Mouse (Mus musculus) right cerebral cortex, adult 18-20 months (tissue): ENCODE results near the gene Mgarp.
"Not testable (repeated sequence)": the region's sequence is repeated elsewhere in the genome, so short reads cannot be mapped to it uniquely, and the experiment has no call there.

Experiments used
- DNase-seq: peaks from one replicate; pipeline ENCODE4 v3.0.0; 2022; ENCODE audit warnings: mixed read lengths

The Mgarp gene

DNA sequence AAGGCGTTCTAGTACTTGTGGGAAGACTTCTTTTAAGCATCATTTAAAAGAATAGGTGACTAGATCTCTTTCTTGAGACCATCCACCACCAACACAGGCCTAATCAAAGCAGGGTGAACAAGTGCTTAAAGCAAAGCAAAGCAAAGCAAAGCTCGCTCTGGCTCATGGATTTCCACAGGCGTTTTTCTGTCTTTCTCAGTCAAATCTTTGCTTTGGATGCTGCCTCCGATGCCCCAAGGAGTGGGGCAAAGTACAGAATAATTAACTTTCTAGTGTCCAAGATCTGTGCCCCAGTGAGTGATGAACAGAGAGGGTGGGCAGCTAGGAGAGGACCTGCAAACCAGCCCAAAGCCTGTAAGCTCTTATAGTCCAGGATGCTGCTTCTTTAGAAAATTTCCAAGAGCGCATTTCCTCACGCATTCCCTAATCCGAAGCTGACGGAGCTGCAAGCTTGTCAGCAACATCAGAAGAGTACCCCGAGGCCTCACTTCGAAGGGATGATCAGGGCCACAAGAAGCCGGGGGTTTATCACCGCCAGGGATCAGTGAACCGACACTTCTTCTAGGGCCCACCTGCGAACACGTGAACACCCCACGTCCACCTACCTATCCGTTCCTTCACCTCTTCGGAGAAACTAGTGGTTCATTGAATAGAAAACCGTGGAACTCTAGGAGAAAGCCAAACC, 935 bp downstream of the Mgarp start:
- DNase-seq: no peak

DNA sequence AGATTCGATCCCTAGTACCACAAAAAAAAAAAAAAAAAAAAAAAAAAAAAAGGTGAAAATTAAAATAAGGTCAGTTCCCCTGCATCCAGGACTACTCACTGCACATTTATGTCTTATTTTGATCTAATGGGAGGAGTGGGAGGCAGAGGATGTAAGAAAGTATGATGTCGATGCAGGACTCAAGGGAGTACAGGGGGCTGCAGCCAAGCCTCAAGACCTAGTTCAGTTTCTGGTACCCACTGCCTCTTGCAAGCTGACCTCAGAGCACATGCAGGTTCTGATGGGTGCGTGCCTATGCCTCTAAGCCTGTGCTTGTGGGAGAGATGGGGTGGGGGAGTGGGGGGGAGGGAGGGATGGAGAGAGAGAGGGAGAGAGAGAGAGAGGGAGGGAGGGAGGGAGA, 1.7 kb downstream of the Mgarp start:
- DNase-seq: no peak

DNA sequence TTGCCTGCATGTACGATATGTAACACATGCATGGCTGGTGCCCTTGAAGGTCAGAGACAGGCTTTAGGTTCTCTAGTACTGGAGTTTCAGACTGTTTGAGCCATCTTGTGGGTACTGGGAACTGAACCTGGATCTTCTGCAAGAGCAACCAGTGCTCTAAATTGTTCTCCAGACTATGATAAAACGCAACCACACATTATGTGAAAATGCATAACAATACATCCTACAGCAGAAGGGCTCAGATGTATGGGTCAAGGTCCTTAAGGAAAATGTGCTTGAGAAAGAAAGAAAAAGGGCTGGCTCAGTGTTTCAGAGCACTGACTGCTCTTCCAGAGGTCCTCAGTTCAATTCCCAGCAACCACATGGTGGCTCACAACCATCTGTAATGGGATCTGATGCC, 2.9 kb downstream of the Mgarp start:
- DNase-seq: no peak

DNA sequence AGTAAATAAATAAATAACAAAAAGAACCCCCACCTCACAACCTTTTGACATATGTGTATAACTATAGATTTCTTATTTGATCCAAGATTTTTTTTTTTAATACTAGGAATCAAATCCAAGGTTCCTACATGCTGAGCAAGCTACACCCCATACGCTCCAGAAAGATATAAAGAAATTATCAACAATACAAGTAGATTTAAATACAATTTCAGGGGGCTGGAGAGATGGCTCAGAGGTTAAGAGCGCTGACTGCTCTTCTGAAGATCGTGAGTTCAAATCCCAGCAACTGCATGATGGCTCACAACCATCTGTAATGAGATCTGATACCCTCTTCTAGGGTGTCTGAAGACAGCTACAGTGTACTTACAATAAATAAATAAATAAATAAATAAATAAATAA, 3.5 kb downstream of the Mgarp start:
- not testable (repeated sequence) for DNase-seq

DNA sequence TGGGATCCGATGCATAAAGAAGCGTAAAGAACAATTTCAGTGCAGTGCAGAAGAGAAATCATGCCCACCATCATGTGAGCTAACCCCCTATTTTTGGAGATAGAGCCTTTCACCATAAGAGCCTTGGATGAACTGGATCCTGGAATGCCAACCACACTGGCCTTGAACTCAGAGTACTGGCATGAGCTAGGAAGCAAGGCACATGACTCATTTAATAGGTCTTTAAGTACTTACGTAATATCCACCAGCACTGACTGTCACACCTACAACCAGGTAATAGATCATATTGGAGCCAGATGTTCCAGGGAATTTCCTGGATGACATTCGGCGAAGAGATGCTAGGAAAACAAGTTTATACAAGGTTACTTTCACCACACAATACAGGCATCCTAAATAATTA, 4.9 kb downstream of the Mgarp start:
- DNase-seq: no peak

DNA sequence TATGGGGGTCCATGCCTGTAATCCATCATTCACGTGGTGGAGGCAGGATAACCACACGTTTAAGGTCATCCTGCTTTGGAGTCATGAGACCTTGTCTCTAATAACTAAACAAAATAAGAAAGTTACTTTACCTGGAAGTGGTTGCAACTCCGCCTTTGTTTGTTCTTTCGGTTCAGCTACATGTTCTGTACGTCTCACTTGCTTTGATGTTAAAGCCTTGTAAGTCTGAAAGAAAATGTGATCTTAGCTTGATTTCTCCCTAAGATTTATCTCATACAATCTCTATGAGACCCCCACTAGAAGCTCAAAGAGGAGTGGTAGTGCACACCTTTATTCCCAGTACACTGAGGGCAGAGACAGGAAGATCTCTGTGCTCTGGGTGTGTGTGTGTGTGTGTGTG, 5.4 kb downstream of the Mgarp start:
- no peak for DNase-seq

DNA sequence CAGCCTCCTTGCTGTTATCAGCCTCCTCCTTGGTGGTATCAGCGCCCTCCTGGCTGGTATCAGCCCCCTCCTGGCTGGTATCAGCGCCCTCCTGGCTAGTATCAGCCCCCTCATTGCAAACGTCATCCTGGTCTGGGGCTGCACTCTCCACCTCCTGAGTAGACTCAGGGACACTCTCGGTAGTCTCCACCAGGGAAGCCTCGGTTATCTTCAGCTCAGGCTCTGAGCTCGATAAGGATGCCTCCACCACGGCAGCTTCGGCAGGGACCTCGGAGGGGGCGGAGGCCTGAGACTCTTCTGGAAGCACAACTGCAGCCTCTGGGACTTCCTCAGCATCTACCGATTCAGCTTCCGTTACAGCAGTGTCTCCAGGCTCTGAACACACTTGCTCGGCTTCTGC, 7.6 kb downstream of the Mgarp start:
- no peak for DNase-seq

DNA sequence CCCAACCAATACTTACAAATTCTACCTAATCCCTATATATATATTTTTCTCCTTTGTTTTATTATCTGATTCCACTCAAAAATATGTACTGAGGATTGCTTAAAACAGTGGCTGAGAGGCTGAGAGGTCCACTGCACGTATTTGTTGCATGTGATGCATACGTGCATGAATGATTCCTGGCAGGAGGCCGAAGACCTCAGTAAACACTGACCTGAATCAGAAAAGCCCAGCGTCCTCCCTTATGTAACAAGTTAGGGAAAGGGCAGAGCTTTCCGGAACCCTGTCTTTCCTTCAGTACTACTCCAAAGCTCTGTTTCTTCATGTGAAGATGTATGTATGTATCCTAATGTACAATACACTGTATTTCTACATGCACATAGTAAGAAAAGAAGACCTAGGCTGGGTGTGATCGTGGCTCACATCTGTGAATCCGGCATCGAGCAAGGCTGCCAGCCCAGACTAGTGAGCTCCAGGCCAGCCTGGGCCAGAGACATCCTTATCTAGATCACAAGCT, 8.6 kb downstream of the Mgarp start:
- no peak for DNase-seq

DNA sequence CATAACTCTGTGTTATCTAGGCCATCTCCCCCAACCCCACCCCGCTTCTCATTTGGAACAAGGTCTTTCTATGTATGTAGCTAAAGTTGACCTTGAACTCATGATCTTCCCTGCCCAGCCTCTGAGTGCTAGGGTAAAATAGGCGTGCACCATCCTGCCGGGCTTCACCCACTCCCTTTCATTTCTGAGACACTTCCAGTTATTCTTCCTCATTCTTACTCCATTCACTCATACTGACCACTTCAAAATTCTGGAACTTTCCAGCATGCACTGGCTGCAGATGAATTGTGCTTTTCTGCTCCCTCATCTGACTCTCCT, 9.4 kb downstream of the Mgarp start:
- no peak for DNase-seq

DNA sequence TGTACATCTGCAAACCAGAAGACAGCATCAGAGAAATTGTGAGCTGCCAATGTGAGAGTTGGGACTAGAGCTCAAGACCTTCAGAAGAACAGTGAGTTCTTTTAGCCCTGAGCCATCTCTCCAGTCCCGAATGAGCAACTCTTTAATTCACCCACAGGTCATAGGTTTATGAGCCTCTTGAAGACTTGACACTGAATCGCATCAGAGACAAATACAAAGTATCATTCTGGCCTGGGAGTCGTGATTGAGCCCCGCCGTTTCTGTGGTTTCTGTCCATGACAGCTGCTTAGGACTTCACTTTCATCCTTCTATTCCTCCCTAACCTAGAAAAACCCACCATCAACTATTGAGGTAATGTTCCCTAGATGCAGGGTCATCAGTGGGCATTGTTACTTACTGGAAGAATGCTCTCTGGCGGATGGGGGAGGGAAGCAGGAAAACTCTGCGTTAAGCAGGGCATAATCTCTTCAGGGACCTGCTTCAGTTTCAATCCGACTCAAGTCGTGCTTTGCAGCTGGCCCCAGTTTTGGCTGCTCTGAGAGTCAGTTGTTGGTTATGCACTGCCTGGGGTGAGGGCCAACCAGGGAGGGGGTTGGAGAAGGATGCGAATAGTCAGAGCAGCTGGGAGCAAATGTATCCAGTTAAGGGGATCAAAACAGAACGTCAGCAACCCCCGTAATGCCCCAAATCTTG, 10.0 kb downstream of the Mgarp start:
- DNase-seq: no peak

DNA sequence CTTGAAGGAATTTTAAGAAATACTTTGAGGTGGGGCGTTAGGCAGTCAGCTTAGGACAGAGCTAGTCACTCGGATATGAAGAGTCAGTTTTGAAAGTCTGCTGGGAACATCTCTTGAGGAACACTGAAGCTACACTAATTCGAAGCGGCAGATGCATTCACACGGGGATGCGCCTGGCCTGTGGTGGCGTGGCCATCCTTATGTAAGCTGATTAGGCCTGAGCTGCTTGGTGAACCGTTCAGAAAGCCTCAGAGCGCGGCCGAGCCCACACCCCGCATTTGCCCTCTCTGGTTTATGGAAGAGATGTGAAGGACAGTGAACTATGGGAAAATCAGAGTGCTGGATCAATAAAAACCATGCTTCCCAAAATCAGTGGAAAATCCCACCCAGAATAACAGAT, 13.1 kb downstream of the Mgarp start:
- no peak for DNase-seq

DNA sequence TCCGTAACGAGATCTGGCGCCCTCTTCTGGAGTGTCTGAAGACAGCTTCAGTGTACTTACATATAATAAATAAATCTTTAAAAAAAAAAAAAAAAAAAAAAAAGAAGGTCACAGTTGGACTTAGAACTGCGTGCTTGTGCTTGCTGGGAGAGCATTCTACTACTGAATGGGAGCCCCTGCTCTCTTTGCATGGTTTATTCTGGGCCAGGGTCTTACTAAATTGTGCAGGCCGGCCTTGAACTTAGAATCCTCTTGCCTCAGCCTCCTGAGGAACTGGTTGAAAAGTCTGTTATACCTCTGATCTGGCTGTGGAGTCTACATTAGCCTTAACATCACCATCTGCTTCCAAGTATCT, 15.9 kb downstream of the Mgarp start:
- no peak for DNase-seq

DNA sequence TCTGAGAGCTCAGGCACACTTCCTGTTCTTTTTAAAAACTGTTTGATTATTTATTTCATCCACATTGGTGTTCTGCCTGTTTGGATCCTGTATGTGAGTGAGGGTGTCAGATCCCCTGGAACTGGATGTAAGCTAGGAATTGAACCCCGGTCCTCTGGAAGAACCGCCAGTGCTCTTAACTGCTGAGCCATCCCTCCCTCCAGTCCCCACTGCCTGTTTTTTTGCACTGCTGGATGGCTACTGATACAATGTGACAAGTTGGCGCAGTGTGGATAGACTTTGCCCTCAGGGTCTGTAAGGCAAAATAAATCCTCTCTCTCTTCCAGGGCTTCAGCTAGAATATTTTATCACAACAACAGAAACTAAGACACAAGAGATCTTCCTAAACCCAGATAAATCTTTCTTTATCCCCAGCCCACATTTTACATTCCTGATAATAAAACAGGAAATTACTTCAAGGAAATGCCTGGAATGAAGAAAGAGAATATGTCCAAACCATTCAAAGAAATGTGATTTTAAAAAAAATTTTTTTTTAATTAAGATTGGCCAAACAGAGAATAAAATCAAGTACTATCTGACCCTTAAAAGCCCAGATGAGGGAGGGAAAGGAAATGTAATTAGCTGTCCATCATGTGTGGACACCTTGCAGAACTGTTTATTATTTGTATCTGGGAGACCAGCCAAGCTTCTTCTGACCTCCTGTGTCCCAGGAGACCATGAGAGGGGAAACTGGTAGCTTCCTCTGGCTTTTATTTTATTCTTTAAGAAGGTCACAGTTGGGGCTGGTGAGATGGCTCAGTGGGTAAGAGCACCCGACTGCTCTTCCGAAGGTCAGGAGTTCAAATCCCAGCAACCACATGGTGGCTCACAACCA, 16.5 kb downstream of the Mgarp start:
- no peak for DNase-seq

DNA sequence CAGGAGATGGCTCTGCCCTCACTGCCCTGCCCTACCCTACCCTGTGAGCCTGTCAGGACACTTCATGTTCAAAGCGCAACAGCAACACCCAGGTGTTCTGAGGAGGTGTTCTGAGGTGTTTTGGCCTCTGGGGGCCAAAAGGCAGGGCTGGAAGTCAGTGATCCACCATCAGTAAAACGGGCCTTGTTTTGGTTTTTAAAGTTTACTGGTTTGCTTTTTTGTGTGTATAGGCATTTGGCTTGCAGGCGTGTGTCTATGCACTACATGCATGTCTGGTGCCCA, 17.9 kb downstream of the Mgarp start:
- no peak for DNase-seq

DNA sequence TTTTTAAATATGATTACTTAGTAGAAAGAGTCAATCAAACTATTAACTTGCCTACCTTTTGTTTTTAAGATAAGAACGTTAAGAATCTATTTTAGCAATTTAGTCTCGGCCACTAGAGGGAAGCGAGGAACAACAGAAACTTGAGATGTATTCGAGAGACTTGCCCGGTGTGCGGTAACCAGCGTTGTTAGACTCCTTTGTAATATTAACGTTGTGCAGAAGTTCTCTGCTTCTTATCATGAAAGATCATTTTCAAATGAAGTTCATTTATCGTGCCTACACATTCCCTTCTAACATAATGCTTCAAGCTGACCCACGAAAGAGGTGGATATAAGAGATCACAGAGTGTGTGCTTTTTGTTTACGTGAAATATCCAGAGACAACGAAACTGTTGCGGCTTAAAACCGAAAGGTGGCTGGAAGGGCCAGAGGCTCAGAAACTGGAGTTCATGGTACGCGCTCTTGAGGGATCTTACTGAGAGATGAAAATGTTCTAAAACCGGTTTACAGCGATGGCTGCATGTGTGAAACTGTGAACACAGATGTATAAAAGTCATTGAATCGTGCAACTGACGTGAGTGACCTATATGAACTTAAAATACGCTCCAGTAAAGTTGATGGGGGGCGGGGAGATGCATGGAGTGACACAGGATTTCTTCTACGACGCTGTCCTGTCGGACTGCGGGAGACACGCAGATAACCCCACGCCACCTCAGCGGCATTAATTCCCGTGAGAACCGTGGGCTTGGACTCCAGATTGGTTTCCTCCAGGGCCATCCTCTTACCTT, 18.5 kb downstream of the Mgarp start:
- no peak for DNase-seq

DNA sequence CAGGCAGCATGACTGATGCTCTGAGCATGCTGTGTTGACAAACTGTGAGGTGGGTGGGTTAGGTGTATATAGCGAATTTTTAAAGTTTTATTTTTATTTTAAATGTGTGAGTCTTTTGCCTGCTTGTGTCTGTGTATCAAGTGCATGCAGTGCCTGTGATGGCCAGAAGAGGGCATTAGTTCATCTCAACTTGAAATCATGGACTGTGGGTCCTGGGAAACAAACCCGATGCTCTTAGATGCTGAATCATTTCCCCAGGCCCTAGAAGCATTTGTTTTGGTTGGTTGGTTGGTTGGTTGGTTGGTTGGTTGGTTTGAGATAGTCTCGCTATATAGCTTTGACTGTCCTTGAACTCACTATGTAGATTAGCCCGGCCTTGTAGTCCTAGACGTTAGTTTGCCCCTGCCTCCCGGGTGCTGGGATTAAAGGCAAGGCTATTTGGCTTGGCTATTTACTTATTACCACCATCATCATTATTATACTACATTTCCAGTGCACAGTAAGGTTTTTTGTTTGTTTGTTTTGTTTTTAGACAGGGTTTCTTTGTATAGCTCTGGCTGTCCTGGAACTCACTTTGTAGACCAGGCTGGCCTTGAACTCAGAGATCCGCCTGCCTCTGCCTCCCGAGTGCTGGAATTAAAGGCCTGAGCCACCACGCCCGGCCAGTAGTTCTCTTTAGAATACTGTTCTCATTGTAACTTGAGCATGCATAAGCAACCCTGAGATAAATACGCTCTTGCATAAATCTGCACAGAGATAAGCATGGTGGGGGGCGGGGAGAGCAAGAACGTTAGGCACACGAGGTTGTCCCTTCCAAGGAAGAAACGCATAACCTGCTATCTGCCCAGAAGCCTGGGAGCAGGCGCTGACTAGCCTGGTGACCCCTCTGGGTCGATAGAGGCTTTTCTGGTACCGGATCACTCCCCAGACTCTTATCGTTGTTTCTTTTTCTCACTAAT, 21.0 kb downstream of the Mgarp start:
- DNase-seq: no peak

DNA sequence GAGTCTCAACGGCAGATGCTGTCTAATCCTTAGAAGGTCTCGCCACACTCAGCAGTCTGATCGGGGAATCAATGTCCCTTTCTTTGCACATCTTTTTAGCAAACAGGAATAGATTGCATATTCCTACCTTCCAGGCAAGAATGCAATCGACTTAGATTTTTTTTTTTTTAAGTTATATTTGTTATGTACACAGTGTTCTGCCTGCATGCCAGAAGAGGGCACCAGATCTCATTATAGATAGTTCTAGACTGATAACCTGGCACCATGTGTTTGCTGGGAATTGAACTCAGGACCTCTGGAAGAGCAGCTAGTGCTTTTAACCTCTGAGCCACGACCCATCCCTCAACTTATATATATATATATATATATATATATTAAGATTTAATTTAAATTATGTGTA, 23.0 kb downstream of the Mgarp start:
- DNase-seq: no peak

DNA sequence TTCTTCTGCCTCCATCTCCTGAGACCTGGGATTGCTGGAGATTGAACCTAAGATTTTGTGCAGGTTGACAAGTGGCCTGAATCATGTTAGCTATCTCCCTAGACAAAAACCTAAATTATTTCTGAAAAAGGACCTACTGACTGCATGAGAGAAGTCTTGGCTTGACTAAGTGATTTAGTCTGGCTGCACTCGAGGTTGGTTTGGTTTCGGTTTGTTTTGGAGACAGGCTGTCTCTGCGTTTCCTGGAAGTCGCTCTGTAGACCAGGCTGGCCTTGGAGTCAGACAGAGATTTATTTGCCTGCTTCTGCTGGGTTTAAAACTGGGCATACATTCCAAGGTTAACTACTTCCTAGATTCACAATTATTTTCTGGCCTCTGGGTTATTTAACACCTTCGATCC, 23.7 kb downstream of the Mgarp start:
- no peak for DNase-seq

DNA sequence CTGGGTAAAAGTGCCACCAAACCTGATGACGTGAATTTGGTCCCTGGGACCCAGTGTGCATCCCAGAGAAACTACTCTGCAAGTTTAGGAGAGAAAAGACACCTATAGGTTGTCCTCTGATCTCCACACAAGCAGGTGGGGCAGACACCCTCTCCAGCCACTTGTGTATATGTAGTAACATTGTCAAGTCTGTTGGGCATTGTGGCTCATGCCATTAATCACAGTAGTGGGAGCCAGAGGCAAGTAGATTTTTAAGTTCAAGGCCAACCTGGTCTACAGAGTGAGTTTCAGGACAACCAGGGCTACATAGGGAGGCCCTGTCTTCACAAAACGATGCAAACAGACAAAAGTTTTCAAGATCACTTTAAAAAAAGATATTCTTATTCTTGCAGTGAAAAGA, 24.7 kb downstream of the Mgarp start:
- no peak for DNase-seq

DNA sequence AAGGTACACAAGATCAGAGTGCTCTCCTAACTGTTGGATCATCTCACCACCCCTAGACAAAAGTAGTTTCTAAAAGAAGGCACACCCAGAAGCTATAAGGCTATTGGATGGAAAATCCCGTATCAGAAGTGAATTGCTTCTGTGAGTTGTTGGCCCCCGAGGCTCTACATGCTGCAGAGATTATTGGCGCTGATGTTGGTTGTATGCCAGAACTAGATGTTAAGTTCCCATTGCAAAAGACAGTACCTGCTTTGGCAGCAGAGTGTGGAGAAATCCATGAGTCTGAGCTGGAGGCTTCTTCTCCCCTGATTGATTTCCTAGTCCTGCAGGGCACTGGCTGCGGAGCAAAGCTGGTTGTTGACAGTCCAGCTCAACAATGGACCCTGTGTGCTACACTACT, 28.5 kb downstream of the Mgarp start:
- DNase-seq: no peak

DNA sequence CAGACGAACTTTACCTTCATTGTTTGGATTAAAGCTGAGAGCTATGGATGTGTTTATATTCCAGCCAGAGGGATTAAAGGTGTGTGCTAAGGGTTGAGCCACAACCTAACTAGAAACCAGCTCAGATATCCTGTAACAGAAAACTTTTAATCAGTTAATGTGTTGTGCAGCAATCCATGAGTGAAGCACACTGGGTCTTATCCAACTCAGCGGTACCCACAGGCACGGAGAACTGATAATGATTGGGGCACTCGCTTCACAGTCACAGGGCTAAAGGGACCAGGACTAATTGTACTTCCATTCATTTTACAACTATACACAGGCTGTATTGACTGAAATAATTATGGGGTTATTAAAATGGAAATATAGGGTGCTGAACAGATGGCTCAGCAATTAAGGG, 29.6 kb downstream of the Mgarp start:
- no peak for DNase-seq

DNA sequence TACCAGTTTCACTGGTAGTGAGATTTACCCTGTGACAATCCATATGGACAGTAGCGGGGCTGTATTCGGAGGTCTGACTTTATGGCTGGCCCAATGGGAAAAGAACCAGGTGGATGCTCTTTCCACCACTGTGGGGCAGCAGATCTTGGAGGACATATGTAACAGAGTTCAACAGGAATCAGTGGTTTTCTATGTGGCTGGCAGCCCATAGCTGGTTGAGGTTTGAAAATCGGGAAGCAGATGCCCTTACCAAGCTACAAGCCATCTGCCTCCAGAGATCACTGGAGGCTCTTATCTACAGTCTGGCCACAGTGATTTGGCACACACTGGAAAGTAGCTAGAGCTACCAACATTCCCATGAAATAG, 31.0 kb downstream of the Mgarp start:
- no peak for DNase-seq
